Mouse (Mus musculus) hindbrain, embryonic 14.5 days (tissue): ENCODE results near the gene Mrpl50. TPM values are rescaled to one million over a fixed set of nuclear protein-coding genes. Genes with fewer than 3 reads are reported as not detected.

Source experiments
- polyA plus RNA-seq: library from polyadenylated mRNA; unstranded; fragments of >200 nt; fragmentation: Nextera tagmentation; extraction: Ambion mirVana; gene quantifications from 2 replicates; pipeline ENCODE4 v1.2.1, GENCODE M21; 2014

The Mrpl50 gene
- polyA plus RNA-seq, 1 experiment from 2014 or later = 77.3 TPM

Other genes starting within 250 kb of the Mrpl50 start
- gene Acnat2, start 112.9 kb downstream of the Mrpl50 start, polyA plus RNA-seq = not detected in 2 replicates
- not detected in 2 replicates for gene Acnat1, start 47.2 kb downstream of the Mrpl50 start, polyA plus RNA-seq
- gene Baat, start 14.5 kb downstream of the Mrpl50 start, polyA plus RNA-seq = 0.27 TPM in 1 of 2 replicates, not detected in the other
- gene Zfp189, start 83 bp upstream of the Mrpl50 start, polyA plus RNA-seq = 12.6 and 16.2 TPM in 2 replicates
- 0.52 and 0.80 TPM in 2 replicates for gene Aldob, start 28.5 kb upstream of the Mrpl50 start, polyA plus RNA-seq
- 116 and 136 TPM in 2 replicates for gene Tmem246, start 76.8 kb upstream of the Mrpl50 start, polyA plus RNA-seq
- gene Rnf20, start 110.9 kb upstream of the Mrpl50 start, polyA plus RNA-seq = 63.9 and 65.7 TPM in 2 replicates
- gene Ppp3r2, start 160.9 kb upstream of the Mrpl50 start, polyA plus RNA-seq = 0.51 and 0.59 TPM in 2 replicates